Mouse (Mus musculus) forebrain, postnatal 0 days (tissue): ENCODE measurements around the gene Myo1d. TPM values are rescaled to one million over a fixed set of nuclear protein-coding genes. Genes with fewer than 3 reads are reported as not detected.

Experiments
- ATAC-seq: fragments of 200-750 bp; cut with Nextera tagmentation; 2 replicates; pipeline ENCODE4 v1.8.0; 2017; ENCODE audit warnings: mild to moderate bottlenecking, moderate library complexity
- DNase-seq: peaks from one replicate; pipeline ENCODE4 v3.0.0-alpha.2; 2015
- H3K27ac ChIP-seq: fragments of 300-500 bp; sonication (generic); 2 replicates; pipeline ENCODE4 v1.5.1; 2014; ENCODE audit warnings: low read depth, mild to moderate bottlenecking, antibody characterized with exemption, low read length, moderate library complexity, mixed read lengths
- H3K27me3 ChIP-seq: fragments of 300-500 bp; sonication (generic); 2 replicates; pipeline ENCODE4 v1.6.1; 2014; ENCODE audit warnings: mild to moderate bottlenecking, low read length, mixed read lengths; ENCODE audit not compliant: insufficient read depth
- H3K36me3 ChIP-seq: fragments of 300-500 bp; sonication (generic); 2 replicates; pipeline ENCODE4 v1.6.1; 2014; ENCODE audit warnings: mild to moderate bottlenecking, moderate library complexity; ENCODE audit not compliant: insufficient read depth
- H3K4me1 ChIP-seq: fragments of 300-500 bp; sonication (generic); 2 replicates; pipeline ENCODE4 v1.6.1; 2014; ENCODE audit warnings: antibody characterized with exemption; ENCODE audit not compliant: insufficient read depth
- H3K4me2 ChIP-seq: fragments of 300-500 bp; sonication (generic); 2 replicates; pipeline ENCODE4 v1.6.1; 2014; ENCODE audit warnings: low read depth, mild to moderate bottlenecking, moderate library complexity
- H3K4me3 ChIP-seq: fragments of 300-500 bp; sonication (generic); 2 replicates; pipeline ENCODE4 v1.5.1; 2014; ENCODE audit warnings: low read depth, low read length, mixed read lengths
- H3K9ac ChIP-seq: fragments of 300-500 bp; sonication (generic); 2 replicates; pipeline ENCODE4 v1.6.1; 2014; ENCODE audit warnings: mild to moderate bottlenecking
- H3K9me3 ChIP-seq: fragments of 300-500 bp; sonication (generic); 2 replicates; pipeline ENCODE4 v1.6.1; 2016; ENCODE audit warnings: low read length
- CTCF ChIP-seq: sonication (generic); IDR thresholded peaks from 2 replicates; pipeline ENCODE4 v1.5.1; 2016; ENCODE audit warnings: antibody characterized with exemption, control low read depth, low read depth
- WGBS: fragments of 180-500 bp; shearing (Covaris S2); extraction: QIAGEN DNeasy Blood & Tissue Kit; methylation state at CpG from one replicate; pipeline ENCODE4 v1.1.7; 2014; 5-methylcytosine and 5-hydroxymethylcytosine counted together
- polyA plus RNA-seq: library from polyadenylated mRNA; unstranded; fragments of >200 nt; fragmentation: Nextera tagmentation; extraction: Ambion mirVana; gene quantifications from 2 replicates; pipeline ENCODE4 v1.2.1, GENCODE M21; 2015
- total RNA-seq: library from RNA; depleted of rRNA; stranded (reverse); fragments of >200 nt; gene quantifications from 2 replicates; pipeline ENCODE4 v1.2.3, GENCODE M21; 2014

The Myo1d gene
- total and polyA plus RNA-seq, 2 experiments from 2014 or later = 1.2 to 3.4 TPM

DNA sequence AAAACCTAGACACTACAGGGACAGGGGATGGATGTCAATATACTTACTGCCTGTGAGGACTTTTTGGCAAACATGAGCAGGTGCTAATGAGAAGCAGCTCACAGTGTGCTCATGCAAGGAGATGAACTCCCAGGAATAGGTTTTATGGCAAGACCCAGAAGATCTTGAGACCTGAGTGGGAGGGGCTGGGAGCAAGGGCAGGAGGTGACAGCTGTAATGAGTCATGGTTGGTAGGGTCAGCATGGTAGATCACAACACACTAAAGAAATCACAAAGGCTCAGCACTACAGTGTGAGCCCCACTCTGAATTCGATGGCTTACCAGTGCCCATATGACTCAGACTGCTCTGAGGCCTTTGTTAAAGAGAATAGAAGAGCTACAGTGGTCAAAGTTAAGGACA, 184.3 kb downstream of the Myo1d start:
- H3K9me3 ChIP-seq = no peaks in the 10 kb centered on the region
- H3K27me3 ChIP-seq = no peaks in the 10 kb centered on the region
- no peak for TF ChIP-seq CTCF
- no peak overlapping the region for H3K9ac ChIP-seq
- H3K4me1 ChIP-seq = no peaks in the 10 kb centered on the region
- H3K36me3 ChIP-seq = no peaks in the 10 kb centered on the region
- ATAC-seq (no peak), DNase-seq (no peak)
- H3K4me3 ChIP-seq = no peak overlapping the region
- WGBS = 80% methylated on average over 1 of the region's 1 CpGs
- H3K4me2 ChIP-seq = no peak overlapping the region
- no peak overlapping the region for H3K27ac ChIP-seq

DNA sequence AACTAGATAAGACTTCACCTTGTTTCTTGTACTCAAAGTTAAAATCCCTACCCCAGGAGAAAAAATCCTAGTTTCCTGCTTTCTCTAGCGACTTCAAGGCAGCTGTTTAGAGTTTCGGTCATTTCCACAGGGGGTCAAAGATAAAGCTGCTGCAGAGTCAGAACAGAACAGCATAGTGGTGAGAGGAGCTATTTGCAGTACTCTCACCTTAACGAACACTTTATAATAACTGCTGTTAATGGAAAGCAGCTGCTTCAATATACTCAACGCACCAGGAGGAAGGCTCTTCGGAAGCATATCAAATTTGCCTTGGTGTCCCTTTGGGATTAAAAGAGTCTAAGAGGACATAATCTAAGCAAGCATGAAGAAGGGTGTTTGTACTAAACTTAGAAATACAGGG, 190.4 kb downstream of the Myo1d start:
- H3K36me3 ChIP-seq = no peaks in the 10 kb centered on the region
- H3K9me3 ChIP-seq = no peaks in the 10 kb centered on the region
- H3K27me3 ChIP-seq = no peaks in the 10 kb centered on the region
- TF ChIP-seq CTCF = no peak
- H3K4me3 ChIP-seq = no peak overlapping the region
- H3K27ac ChIP-seq = no peak overlapping the region
- no peak overlapping the region for H3K4me2 ChIP-seq
- H3K4me1 ChIP-seq = no peaks in the 10 kb centered on the region
- H3K9ac ChIP-seq = no peak overlapping the region
- ATAC-seq (no peak), DNase-seq (no peak)
- WGBS = 51% methylated on average over 5 of the region's 5 CpGs

DNA sequence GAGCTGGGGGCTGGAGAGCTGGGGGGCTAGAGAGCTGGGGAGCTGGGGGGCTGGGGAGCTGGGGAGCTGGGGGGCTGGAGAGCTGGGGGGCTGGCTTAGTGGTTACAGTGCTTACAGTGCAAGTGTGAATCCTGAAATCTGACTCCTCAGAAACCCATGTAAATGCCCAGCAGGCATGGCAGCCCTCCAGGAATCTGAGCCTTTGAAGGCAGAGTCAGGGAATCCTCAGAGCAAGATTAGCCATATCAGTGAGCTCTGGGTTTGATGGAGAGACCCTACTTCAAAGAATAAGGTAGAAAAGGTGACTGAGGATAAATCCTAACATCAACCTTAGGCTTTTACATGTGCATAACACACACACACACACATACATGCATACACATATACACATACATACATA, 194.1 kb downstream of the Myo1d start:
- ATAC-seq (no peak), DNase-seq (no peak)
- Histone ChIP-seq H3K4me2 (no peak overlapping the region), H3K9ac (no peak overlapping the region), H3K9me3 (no peaks in the 10 kb centered on the region), H3K36me3 (no peaks in the 10 kb centered on the region), H3K4me1 (no peaks in the 10 kb centered on the region), H3K4me3 (no peak overlapping the region), H3K27me3 (no peaks in the 10 kb centered on the region), H3K27ac (no peak overlapping the region)
- no peak for TF ChIP-seq CTCF

DNA sequence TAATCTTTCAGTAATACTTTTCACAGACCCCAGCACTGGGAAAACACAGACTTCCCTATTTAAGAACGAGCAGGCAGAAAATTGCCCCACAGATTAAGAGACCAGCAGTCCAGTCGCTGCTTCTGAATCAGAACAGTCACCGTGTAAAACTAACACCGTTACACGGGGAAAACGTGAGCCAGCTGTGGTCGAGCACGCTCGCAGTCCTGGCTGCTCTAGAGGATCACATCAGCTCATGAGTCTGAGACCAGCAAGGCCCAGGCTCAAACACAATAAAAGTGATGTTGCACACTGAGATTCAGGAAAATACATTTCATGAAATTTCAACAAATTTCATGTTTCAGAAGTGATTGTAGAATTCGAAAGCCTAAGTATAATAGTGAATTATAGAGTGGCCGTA, 194.6 kb downstream of the Myo1d start:
- Histone ChIP-seq H3K9me3 (no peaks in the 10 kb centered on the region), H3K4me3 (no peak overlapping the region), H3K4me1 (no peaks in the 10 kb centered on the region), H3K36me3 (no peaks in the 10 kb centered on the region), H3K4me2 (no peak overlapping the region), H3K27me3 (no peaks in the 10 kb centered on the region), H3K27ac (no peak overlapping the region), H3K9ac (no peak overlapping the region)
- DNase-seq = no peak
- TF ChIP-seq CTCF = no peak
- no peak for ATAC-seq
- WGBS = 36% methylated on average over 11 of the region's 11 CpGs

DNA sequence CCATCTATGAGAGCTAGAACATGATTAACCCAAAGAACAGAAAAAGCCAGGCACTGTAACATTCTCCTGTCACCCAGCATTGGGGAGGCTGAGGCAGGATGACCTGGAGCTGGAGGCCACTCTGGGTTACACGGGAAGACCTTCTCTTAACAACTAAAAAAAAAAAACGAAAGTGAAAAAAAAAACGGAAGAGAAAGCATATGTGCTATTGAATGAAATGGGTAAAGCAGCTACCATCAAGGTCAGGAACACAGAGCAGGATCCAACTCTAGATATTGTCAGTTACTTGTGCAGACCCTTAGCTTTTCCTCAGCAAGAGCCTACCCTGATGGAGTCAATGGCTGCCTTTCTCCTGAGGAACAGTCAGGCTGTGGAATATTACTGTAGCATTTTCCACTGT, 199.3 kb downstream of the Myo1d start:
- H3K4me1 ChIP-seq = peaks cover 15% of the 10 kb centered on the region; the same call in 1 of the 2 replicates

DNA sequence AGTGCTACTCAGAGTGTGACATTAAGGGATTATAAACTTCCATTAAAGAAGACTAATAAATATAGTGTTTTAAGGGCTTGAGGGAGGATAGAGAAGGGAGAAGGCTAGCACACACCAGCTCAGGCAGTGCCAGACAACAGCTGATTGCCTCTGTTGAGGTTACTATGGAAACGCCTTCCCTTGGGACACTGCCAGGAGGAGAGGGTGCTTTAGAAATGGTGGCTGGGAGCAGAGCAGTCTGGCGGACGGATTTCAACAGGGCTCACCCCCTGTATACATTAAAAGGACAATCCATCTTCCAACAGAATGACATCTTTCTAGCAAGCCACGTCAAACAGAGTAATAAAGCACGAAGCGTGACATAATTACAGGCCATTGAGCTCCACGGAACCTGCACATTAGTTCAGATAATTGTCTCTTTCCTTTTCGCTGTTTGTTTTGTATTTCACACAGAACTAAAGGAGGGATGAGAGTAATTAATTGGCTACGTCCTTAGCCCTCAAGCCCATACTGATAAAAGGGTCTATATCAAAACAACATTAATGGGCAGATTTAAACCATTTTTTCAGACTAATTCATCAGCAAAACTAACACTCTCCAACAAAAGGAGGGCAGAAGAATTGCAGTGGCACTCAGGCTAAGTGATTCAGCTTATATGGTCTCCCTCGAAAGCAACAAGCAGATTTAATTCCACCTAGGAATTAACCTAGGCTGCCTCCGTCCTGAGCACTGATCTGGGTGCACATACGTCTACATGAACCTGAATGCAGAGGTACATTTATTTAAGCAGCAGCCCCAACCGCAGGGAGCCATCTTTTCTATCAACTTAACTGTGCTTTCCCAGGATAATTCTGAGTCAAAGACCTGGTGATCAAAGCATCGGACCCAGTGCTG, 201.8 kb downstream of the Myo1d start:
- 0 out of 2 replicates have a peak overlapping the region, but pooled peaks have one; percentile 8 for H3K4me3 ChIP-seq
- no peaks in the 10 kb centered on the region for H3K27me3 ChIP-seq
- H3K36me3 ChIP-seq = no peaks in the 10 kb centered on the region
- no peak for TF ChIP-seq CTCF
- WGBS = 6% methylated on average over 14 of the region's 14 CpGs
- no peaks in the 10 kb centered on the region for H3K9me3 ChIP-seq
- H3K4me2 ChIP-seq = peak overlapping the region; percentile 38
- ATAC-seq = peak; percentile 98
- peaks cover 15% of the 10 kb centered on the region; the same call in 1 of the 2 replicates for H3K4me1 ChIP-seq
- peak overlapping the region; percentile 87 for H3K27ac ChIP-seq
- peak; percentile 96 for DNase-seq
- H3K9ac ChIP-seq = peak overlapping the region; percentile 38

More for the DNA sequence above, 199.3 kb downstream of the Myo1d start:
- no peak for TF ChIP-seq CTCF
- Histone ChIP-seq H3K9me3 (no peaks in the 10 kb centered on the region), H3K4me3 (no peak overlapping the region), H3K9ac (no peak overlapping the region), H3K36me3 (no peaks in the 10 kb centered on the region), H3K27me3 (no peaks in the 10 kb centered on the region), H3K27ac (no peak overlapping the region), H3K4me2 (no peak overlapping the region)
- ATAC-seq = no peak
- no peak for DNase-seq
- 81% methylated on average over 3 of the region's 3 CpGs for WGBS

DNA sequence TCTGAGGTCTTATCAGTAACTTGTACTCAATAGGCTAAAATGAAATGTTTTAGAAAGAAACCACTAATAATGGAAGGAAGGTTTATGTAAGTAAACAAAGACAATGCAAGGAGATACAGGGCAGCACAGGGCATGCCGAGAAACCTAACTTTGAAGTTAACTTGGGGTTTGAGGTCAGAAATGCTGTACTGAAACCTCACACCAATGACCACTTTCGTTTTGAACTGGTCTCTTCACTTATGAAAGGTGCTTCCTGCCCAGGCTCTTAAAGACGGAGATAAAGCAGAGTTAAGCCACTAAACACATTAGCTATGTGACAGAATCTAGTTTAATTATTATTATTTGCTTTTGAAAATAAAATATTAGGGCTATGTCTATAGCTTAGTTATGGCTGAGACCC, 204.0 kb downstream of the Myo1d start:
- ATAC-seq (no peak), DNase-seq (no peak)
- Histone ChIP-seq H3K4me1 (peaks cover 15% of the 10 kb centered on the region; the same call in 1 of the 2 replicates), H3K36me3 (no peaks in the 10 kb centered on the region), H3K4me2 (no peak overlapping the region), H3K9ac (no peak overlapping the region), H3K4me3 (no peak overlapping the region), H3K27ac (no peak overlapping the region), H3K9me3 (no peaks in the 10 kb centered on the region), H3K27me3 (no peaks in the 10 kb centered on the region)
- WGBS = 86% methylated on average over 3 of the region's 3 CpGs
- TF ChIP-seq CTCF = no peak
